9 mouse cellular contexts compared by ENCODE assay signal in the genomic region with DNA sequence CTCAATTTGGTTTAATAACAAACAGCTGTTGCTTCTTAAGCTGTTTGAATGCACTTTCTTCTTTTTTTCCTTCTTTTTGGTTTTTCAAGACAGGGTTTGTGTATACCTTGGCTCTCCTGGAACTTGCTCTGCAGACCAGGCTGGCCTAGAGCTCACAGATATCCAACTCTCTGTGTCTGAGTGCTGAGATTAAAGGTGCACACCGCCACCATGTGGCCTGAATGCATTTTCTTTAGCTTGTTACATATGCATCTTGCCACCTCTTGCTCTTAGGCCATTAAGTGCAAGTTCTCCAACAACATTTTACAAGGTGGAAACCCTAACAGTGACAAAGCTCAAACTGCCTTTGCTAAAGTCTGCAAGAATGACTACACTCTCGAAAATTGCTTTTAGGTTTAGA. TPM values are rescaled to one million over a fixed set of nuclear protein-coding genes. Genes with fewer than 3 reads are reported as not detected.
A peak's percentile ranks its signal among the peaks of the same experiment; 100 is the strongest.
DNase-seq lines count a peak whose midpoint lies in the region; ATAC-seq and TF ChIP-seq lines count a peak whose summit lies in the region.
"Had no signal": no experiment of that assay in that cellular context is flagged by ENCODE, and none has a peak within 500 bp of the region (broad histone marks: within the 10 kb centered on the region; RNA-seq: fewer than 3 reads in every experiment).

No protein-coding gene starts in this region.

- no peaks in the 10 kb centered on the region for H3K9me3 ChIP-seq in heart, embryonic 10.5 days
- no peaks in the 10 kb centered on the region for H3K9me3 ChIP-seq in MEL (replicated peaks; ENCODE audit: insufficient read depth, low read length)
- H3K9me3 ChIP-seq in neural tube, embryonic 11.5 days (ENCODE audit: control insufficient read depth, low read length), result no peaks in the 10 kb centered on the region
- H3K9me3 ChIP-seq: embryonic facial prominence, embryonic 12.5 days had no signal

- no peak overlapping the region for H3K27ac ChIP-seq in heart, embryonic 10.5 days
- H3K27ac ChIP-seq in MEL (ENCODE audit: control insufficient read depth, low read depth, low read length), result no peak overlapping the region
- H3K27ac ChIP-seq in neural tube, embryonic 11.5 days (ENCODE audit: low read depth, low read length), result no peak overlapping the region
- H3K27ac ChIP-seq: embryonic facial prominence, embryonic 12.5 days had no signal

- peak; percentile 81 for TF ChIP-seq RAD21 in MEL (IDR thresholded peaks at IDR 0.05; ENCODE audit: low read depth, low read length)

- H3K27me3 ChIP-seq in heart, embryonic 10.5 days (ENCODE audit: insufficient read depth, poor library complexity, severe bottlenecking), result no peaks in the 10 kb centered on the region
- no peaks in the 10 kb centered on the region for H3K27me3 ChIP-seq in MEL (ENCODE audit: control insufficient read depth in 1 of 2, insufficient read depth in 2 of 2, low read length in 2 of 2)
- H3K27me3 ChIP-seq in neural tube, embryonic 11.5 days (ENCODE audit: control insufficient read depth, insufficient read depth, low read length), result no peaks in the 10 kb centered on the region
- H3K27me3 ChIP-seq: embryonic facial prominence, embryonic 12.5 days had no signal

- intact Hi-C loops in heart, postnatal 25 days (cut with DNase I), result loop anchor here (5.0 to 10.0 kb wide), 2 partner anchors 198 to 416 kb away; no protein-coding TSS in a partner anchor

- WGBS in heart, embryonic 10.5 days, result 39% methylated on average over 2 of the region's 2 CpGs
- 52% methylated on average over 2 of the region's 2 CpGs for WGBS in neural tube, embryonic 11.5 days

- no peaks in the 10 kb centered on the region for H3K4me1 ChIP-seq in heart, embryonic 10.5 days
- no peaks in the 10 kb centered on the region for H3K4me1 ChIP-seq in MEL (ENCODE audit: control insufficient read depth in 1 of 2, insufficient read depth in 2 of 2, low read length in 2 of 2)
- no peaks in the 10 kb centered on the region for H3K4me1 ChIP-seq in neural tube, embryonic 11.5 days (ENCODE audit: control insufficient read depth, insufficient read depth, low read length)
- H3K4me1 ChIP-seq: embryonic facial prominence, embryonic 12.5 days had no signal

- no peaks in the 10 kb centered on the region for H3K79me2 ChIP-seq in MEL (ENCODE audit: control insufficient read depth, insufficient read depth, low read length, poor library complexity)

- H3K36me3 ChIP-seq in heart, embryonic 10.5 days, result peaks cover 57% of the 10 kb centered on the region
- peaks cover 0 to 9% of the 10 kb centered on the region in 2 experiments; a peak in 2 of 4 replicates for H3K36me3 ChIP-seq in MEL (ENCODE audit: control insufficient read depth in 1 of 2, insufficient read depth in 2 of 2, low read length in 2 of 2)
- H3K36me3 ChIP-seq in neural tube, embryonic 11.5 days (ENCODE audit: control insufficient read depth, insufficient read depth, low read length), result peaks cover 6% of the 10 kb centered on the region

- TF ChIP-seq CTCF in MEL (IDR thresholded peaks at IDR 0.05 in 2 of 3, conservative IDR thresholded peaks at IDR 0.05 in 1 of 3; ENCODE audit: control insufficient read depth in 1 of 3, insufficient read depth in 1 of 3, low read depth in 2 of 3, low read length in 3 of 3, poor library complexity in 1 of 3, severe bottlenecking in 1 of 3), result peak; percentile 45 to 83 (median 59)

- no peak overlapping the region for H3K4me2 ChIP-seq in neural tube, embryonic 11.5 days (ENCODE audit: low read depth)
- H3K4me2 ChIP-seq: embryonic facial prominence, embryonic 12.5 days had no signal

- no peak overlapping the region for H3K9ac ChIP-seq in MEL (ENCODE audit: control insufficient read depth, low read depth, low read length, poor library complexity, severe bottlenecking)
- no peak overlapping the region for H3K9ac ChIP-seq in neural tube, embryonic 11.5 days (ENCODE audit: low read length)
- H3K9ac ChIP-seq: embryonic facial prominence, embryonic 12.5 days had no signal

- DNase-seq in heart, embryonic 10.5 days (ENCODE audit: low spot score), result peak; percentile 82
- no peak for DNase-seq in heart, postnatal 25 days (ENCODE audit: low spot score)
- DNase-seq in 3T3-L1 (ENCODE audit: low read depth, low spot score) (peak; percentile 64), MEL (ENCODE audit: low read depth, low spot score) (peak; percentile 77)
- peak; percentile 80 for DNase-seq in embryo, embryonic 10.5 days (ENCODE audit: low spot score)
- peak; percentile 48 to 68 for DNase-seq in kidney, postnatal 25 days
- peak; percentile 53 for DNase-seq in neural tube, embryonic 11.5 days (ENCODE audit: low spot score)

- no peak for ATAC-seq in neural tube, embryonic 11.5 days (ENCODE audit: insufficient read depth, low FRiP score, low TSS enrichment)
- no peak for ATAC-seq in activated CD4-positive, CD25-positive, alpha-beta regulatory T cell, adult 4 months

- no peak for TF ChIP-seq POLR2A in MEL (IDR thresholded peaks at IDR 0.05; ENCODE audit: control insufficient read depth in 1 of 2, insufficient read depth in 1 of 2, low read depth in 1 of 2, low read length in 2 of 2, poor library complexity in 1 of 2)

- H3K4me3 ChIP-seq in heart, embryonic 10.5 days, result no peak overlapping the region
- no peak overlapping the region for H3K4me3 ChIP-seq in MEL (ENCODE audit: control insufficient read depth in 1 of 2, insufficient read depth in 1 of 2, low read depth in 2 of 2, low read length in 2 of 2)
- H3K4me3 ChIP-seq in neural tube, embryonic 11.5 days (ENCODE audit: low read depth, low read length), result no peak overlapping the region
- H3K4me3 ChIP-seq: embryonic facial prominence, embryonic 12.5 days had no signal

- no peak for TF ChIP-seq EP300 in MEL (IDR thresholded peaks at IDR 0.05; ENCODE audit: low read depth in 1 of 2, low read length in 2 of 2)

TF ChIP-seq in MEL, 35 proteins besides CTCF, POLR2A, EP300 and RAD21:
- TF ChIP-seq ZNF384 (IDR thresholded peaks at IDR 0.05; ENCODE audit: low read depth, low read length), result no peak
- no peak for TF ChIP-seq ELF1 (IDR thresholded peaks at IDR 0.05; ENCODE audit: low read depth, low read length)
- TF ChIP-seq MYB (IDR thresholded peaks at IDR 0.05; ENCODE audit: low read depth, low read length), result no peak
- TF ChIP-seq BHLHE40 (IDR thresholded peaks at IDR 0.05; ENCODE audit: borderline replicate concordance, low read depth, low read length), result no peak
- TF ChIP-seq TBP (IDR thresholded peaks at IDR 0.05; ENCODE audit: low read depth, low read length), result no peak
- TF ChIP-seq ZC3H11A (IDR thresholded peaks at IDR 0.05; ENCODE audit: low read depth, low read length), result peak; percentile 64
- no peak for TF ChIP-seq CHD2 (IDR thresholded peaks at IDR 0.05; ENCODE audit: low read length)
- TF ChIP-seq MEF2A (IDR thresholded peaks at IDR 0.05; ENCODE audit: extremely low read depth, insufficient replicate concordance, low read depth, low read length, poor library complexity, severe bottlenecking), result no peak
- no peak for TF ChIP-seq MAZ (IDR thresholded peaks at IDR 0.05; ENCODE audit: low read depth, low read length)
- TF ChIP-seq MAX (IDR thresholded peaks at IDR 0.05; ENCODE audit: low read length), result no peak
- TF ChIP-seq NELFE (IDR thresholded peaks at IDR 0.05; ENCODE audit: low read depth, low read length), result no peak
- TF ChIP-seq GABPA (IDR thresholded peaks at IDR 0.05; ENCODE audit: low read depth, low read length), result no peak
- TF ChIP-seq MXI1 (IDR thresholded peaks at IDR 0.05; ENCODE audit: low read depth, low read length), result no peak
- TF ChIP-seq SMC3 (IDR thresholded peaks at IDR 0.05; ENCODE audit: low read depth, low read length), result peak; percentile 81
- TF ChIP-seq ZKSCAN1 (IDR thresholded peaks at IDR 0.05; ENCODE audit: low read depth, low read length), result no peak
- TF ChIP-seq GATA1 (IDR thresholded peaks at IDR 0.05; ENCODE audit: low read depth, low read length), result no peak

RNA-seq across cellular contexts. Expression of a gene that starts 15.1 kb away (rescaled TPM):
- polyA plus RNA-seq in heart, embryonic 10.5 days (2016; fragmentation: Nextera tagmentation; extraction: Ambion mirVana), result 28.3 and 29.2 TPM in 2 replicates
- total RNA-seq in heart, postnatal 25 days (2021), result 10 to 100 TPM; 13.1 to 14.6 TPM
- 48.7 and 48.8 TPM in 2 replicates for total RNA-seq in MEL (2012; rRNA removed)
- 10 to 100 TPM; 36.1 to 68.2 TPM for polyA plus RNA-seq in MEL (2012; ENCODE audit: insufficient read depth in 1 of 2, insufficient read length in 2 of 2, low read depth in 1 of 2, low replicate concordance in 2 of 2, missing spikeins in 1 of 2)
- polyA plus RNA-seq in neural tube, embryonic 11.5 days (2014; fragmentation: Nextera tagmentation; extraction: Ambion mirVana), result 51.4 and 51.5 TPM in 2 replicates
- polyA plus RNA-seq in activated CD4-positive, CD25-positive, alpha-beta regulatory T cell, adult 4 months (2017; shearing (Covaris generic)), result 10 to 100 TPM; 13.3 to 22.0 TPM

RNA-seq across cellular contexts. Expression of a gene that starts 18.3 kb away (rescaled TPM):
- 16.2 and 21.3 TPM in 2 replicates for polyA plus RNA-seq in heart, embryonic 10.5 days (2016; fragmentation: Nextera tagmentation; extraction: Ambion mirVana)
- total RNA-seq in heart, postnatal 25 days (2021), result 10 to 100 TPM; 20.5 to 22.4 TPM
- 6.7 and 7.5 TPM in 2 replicates for total RNA-seq in MEL (2012; rRNA removed)
- polyA plus RNA-seq in MEL (2012; ENCODE audit: insufficient read depth in 1 of 2, insufficient read length in 2 of 2, low read depth in 1 of 2, low replicate concordance in 2 of 2, missing spikeins in 1 of 2), result 10 to 100 TPM; 13.2 to 36.5 TPM
- polyA plus RNA-seq in neural tube, embryonic 11.5 days (2014; fragmentation: Nextera tagmentation; extraction: Ambion mirVana), result 17.8 and 22.2 TPM in 2 replicates
- polyA plus RNA-seq in activated CD4-positive, CD25-positive, alpha-beta regulatory T cell, adult 4 months (2017; shearing (Covaris generic)), result 10 to 100 TPM; 47.0 to 47.8 TPM
